8 mouse cellular contexts compared by ENCODE assay signal in genomic region chr3:32366246-32366734, GRCm38 (mm10). TPM values are rescaled to one million over a fixed set of nuclear protein-coding genes. Genes with fewer than 3 reads are reported as not detected.
A peak's percentile ranks its signal among the peaks of the same experiment; 100 is the strongest.
DNase-seq lines count a peak whose midpoint lies in the region; ATAC-seq and TF ChIP-seq lines count a peak whose summit lies in the region.

No protein-coding gene starts in this region.

- no peak for DNase-seq in lung, adult 2 months
- no peak for DNase-seq in lung, postnatal 25 days (ENCODE audit: low spot score)
- DNase-seq in cerebellum, adult 18-20 months: peak; percentile 45 to 55
- DNase-seq in hindbrain, embryonic 10.5 days (ENCODE audit: low spot score): no peak
- no peak for DNase-seq in liver, postnatal 0 days
- DNase-seq in right cerebral cortex, postnatal 25 days: peak; percentile 14
- DNase-seq in ovary, postnatal 36 days (ENCODE audit: low spot score): no peak
- no peak for DNase-seq in frontal cortex, postnatal 14 days (ENCODE audit: low spot score in 2 of 2)

- peaks cover 8% of the 10 kb centered on the region for H3K27me3 ChIP-seq in hindbrain, embryonic 10.5 days (ENCODE audit: insufficient read depth, poor library complexity, severe bottlenecking)
- no peaks in the 10 kb centered on the region for H3K27me3 ChIP-seq in liver, postnatal 0 days (ENCODE audit: insufficient read depth, low read length)

- TF ChIP-seq EP300 in liver, postnatal 0 days (IDR thresholded peaks at IDR 0.05; ENCODE audit: low read depth): no peak

- TF ChIP-seq POLR2A in lung, adult 2 months (IDR thresholded peaks at IDR 0.05; ENCODE audit: borderline replicate concordance, extremely low read depth, low read depth, low read length): no peak

- peak overlapping the region; percentile 94 for H3K4me2 ChIP-seq in liver, postnatal 0 days (ENCODE audit: low read depth, low read length)

- H3K27ac ChIP-seq in hindbrain, embryonic 10.5 days: no peak overlapping the region
- no peak overlapping the region for H3K27ac ChIP-seq in liver, postnatal 0 days (ENCODE audit: low read depth)

- no peak; the same call in 1 of the 2 replicates for ATAC-seq in liver, postnatal 0 days

- H3K36me3 ChIP-seq in hindbrain, embryonic 10.5 days: no peaks in the 10 kb centered on the region
- no peaks in the 10 kb centered on the region for H3K36me3 ChIP-seq in liver, postnatal 0 days (replicated peaks; ENCODE audit: insufficient read depth, low read length)

- no peaks in the 10 kb centered on the region for H3K9me3 ChIP-seq in hindbrain, embryonic 10.5 days
- H3K9me3 ChIP-seq in liver, postnatal 0 days (ENCODE audit: low read length): no peaks in the 10 kb centered on the region

- H3K4me1 ChIP-seq in lung, adult 2 months (ENCODE audit: control insufficient read depth, insufficient read depth, low read length): peaks cover 7% of the 10 kb centered on the region; the same call in 1 of the 2 replicates
- peaks cover 18% of the 10 kb centered on the region for H3K4me1 ChIP-seq in hindbrain, embryonic 10.5 days (replicated peaks)
- H3K4me1 ChIP-seq in liver, postnatal 0 days (ENCODE audit: insufficient read depth): peaks cover 6% of the 10 kb centered on the region; the same call in 1 of the 2 replicates

- H3K4me3 ChIP-seq in lung, adult 2 months (replicated peaks; ENCODE audit: extremely low read depth, low read depth, low read length): peak overlapping the region; percentile 96
- peak overlapping the region; percentile 83 for H3K4me3 ChIP-seq in hindbrain, embryonic 10.5 days
- H3K4me3 ChIP-seq in liver, postnatal 0 days (ENCODE audit: low read depth, low read length): peak overlapping the region; percentile 83

- H3K9ac ChIP-seq in liver, postnatal 0 days (replicated peaks): peak overlapping the region; percentile 71; the same call in 1 of the 2 replicates

- WGBS in lung, adult 2 months: 66% methylated on average over 17 of the region's 17 CpGs
- WGBS in hindbrain, embryonic 10.5 days: 64% methylated on average over 17 of the region's 17 CpGs
- 59% methylated on average over 17 of the region's 17 CpGs for WGBS in liver, postnatal 0 days (ENCODE audit: insufficient replicate concordance)

- no peak for TF ChIP-seq CTCF in lung, adult 2 months (IDR thresholded peaks at IDR 0.05; ENCODE audit: insufficient read depth, low read length)
- TF ChIP-seq CTCF in liver, postnatal 0 days (IDR thresholded peaks at IDR 0.05; ENCODE audit: low read depth): no peak

RNA-seq across cellular contexts. Expression of gene Zmat3, which starts 0.5 kb away (rescaled TPM):
- polyA plus RNA-seq in lung, adult 2 months (2012; rRNA removed): 7.3 and 10.8 TPM in 2 replicates
- 6.6 and 7.8 TPM in 2 replicates for polyA plus RNA-seq in hindbrain, embryonic 10.5 days (2016; fragmentation: Nextera tagmentation; extraction: Ambion mirVana)
- polyA plus RNA-seq in liver, postnatal 0 days (2015; fragmentation: Nextera tagmentation; extraction: Ambion mirVana): 0.62 and 0.73 TPM in 2 replicates

RNA-seq across cellular contexts. Expression of gene Pik3ca, which starts 31.2 kb away (rescaled TPM):
- 6.7 and 11.4 TPM in 2 replicates for polyA plus RNA-seq in lung, adult 2 months (2012; rRNA removed)
- polyA plus RNA-seq in hindbrain, embryonic 10.5 days (2016; fragmentation: Nextera tagmentation; extraction: Ambion mirVana): 6.8 and 7.4 TPM in 2 replicates
- polyA plus RNA-seq in liver, postnatal 0 days (2015; fragmentation: Nextera tagmentation; extraction: Ambion mirVana): 3.4 and 3.9 TPM in 2 replicates

Comparison
In these comparisons a context has a peak if more than half of its experiments do, and no peak if none do; other contexts are left out.
1. DNase-seq: peak in cerebellum, adult 18-20 months (2 of 2) and right cerebral cortex, postnatal 25 days (single experiment); none in lung, adult 2 months (single experiment), lung, postnatal 25 days (single experiment), hindbrain, embryonic 10.5 days (single experiment), liver, postnatal 0 days (single experiment), ovary, postnatal 36 days (single experiment) and frontal cortex, postnatal 14 days (0 of 2).
2. Peak in every context shown above with its lines, with median percentiles within 50 percentile points of each other: H3K4me3 ChIP-seq.